Mouse (Mus musculus) hindbrain, embryonic 11.5 days (tissue): ENCODE measurements around the gene Ube3b. TPM values are rescaled to one million over a fixed set of nuclear protein-coding genes. Genes with fewer than 3 reads are reported as not detected.
A peak's percentile ranks its signal among the peaks of the same experiment; 100 is the strongest.

ENCODE experiments used
- ATAC-seq: fragments of 200-750 bp; cut with Nextera tagmentation; 2 replicates; pipeline ENCODE4 v1.8.0; 2017; ENCODE audit warnings: mild to moderate bottlenecking, moderate TSS enrichment, moderate library complexity; ENCODE audit not compliant: low FRiP score
- DNase-seq: peaks from one replicate; pipeline ENCODE4 v3.0.0-alpha.2; 2015; ENCODE audit warnings: low spot score
- H3K27ac ChIP-seq: fragments of 300-500 bp; sonication (generic); 2 replicates; pipeline ENCODE4 v1.5.1; 2014; ENCODE audit warnings: mild to moderate bottlenecking, low read depth, low read length
- H3K27me3 ChIP-seq: fragments of 300-500 bp; sonication (generic); 2 replicates; pipeline ENCODE4 v1.6.1; 2014; ENCODE audit warnings: mild to moderate bottlenecking, low read length, moderate library complexity, mixed read lengths; ENCODE audit not compliant: control insufficient read depth, insufficient read depth
- H3K36me3 ChIP-seq: fragments of 300-500 bp; sonication (generic); 2 replicates; pipeline ENCODE4 v1.6.1; 2014; ENCODE audit warnings: mild to moderate bottlenecking, low read length, moderate library complexity, mixed read lengths; ENCODE audit not compliant: control insufficient read depth, insufficient read depth
- H3K4me1 ChIP-seq: fragments of 300-500 bp; sonication (generic); replicated peaks from 2 replicates; pipeline ENCODE4 v1.6.1; 2014; ENCODE audit warnings: low read length, mixed read lengths; ENCODE audit not compliant: control insufficient read depth, insufficient read depth
- H3K4me2 ChIP-seq: fragments of 300-500 bp; sonication (generic); replicated peaks from 2 replicates; pipeline ENCODE4 v1.6.1; 2014; ENCODE audit warnings: mild to moderate bottlenecking, low read depth, low read length
- H3K4me3 ChIP-seq: fragments of 300-500 bp; sonication (generic); 2 replicates; pipeline ENCODE4 v1.5.1; 2014; ENCODE audit warnings: low read depth, low read length
- H3K9ac ChIP-seq: fragments of 300-500 bp; sonication (generic); 2 replicates; pipeline ENCODE4 v1.6.1; 2014; ENCODE audit warnings: low read depth, low read length
- H3K9me3 ChIP-seq: fragments of 300-500 bp; sonication (generic); 2 replicates; pipeline ENCODE4 v1.6.1; 2016; ENCODE audit warnings: low read length; ENCODE audit not compliant: control insufficient read depth
- WGBS: fragments of 180-500 bp; shearing (Covaris S2); extraction: QIAGEN DNeasy Blood & Tissue Kit; methylation state at CpG from one replicate; pipeline ENCODE4 v1.1.7; 2014; 5-methylcytosine and 5-hydroxymethylcytosine counted together
- polyA plus RNA-seq: library from polyadenylated mRNA; unstranded; fragments of >200 nt; fragmentation: Nextera tagmentation; extraction: Ambion mirVana; gene quantifications from 2 replicates; pipeline ENCODE4 v1.2.1, GENCODE M21; 2014

Gene Ube3b
- polyA plus RNA-seq, 1 experiment from 2014 or later, result 37.3 TPM

DNA sequence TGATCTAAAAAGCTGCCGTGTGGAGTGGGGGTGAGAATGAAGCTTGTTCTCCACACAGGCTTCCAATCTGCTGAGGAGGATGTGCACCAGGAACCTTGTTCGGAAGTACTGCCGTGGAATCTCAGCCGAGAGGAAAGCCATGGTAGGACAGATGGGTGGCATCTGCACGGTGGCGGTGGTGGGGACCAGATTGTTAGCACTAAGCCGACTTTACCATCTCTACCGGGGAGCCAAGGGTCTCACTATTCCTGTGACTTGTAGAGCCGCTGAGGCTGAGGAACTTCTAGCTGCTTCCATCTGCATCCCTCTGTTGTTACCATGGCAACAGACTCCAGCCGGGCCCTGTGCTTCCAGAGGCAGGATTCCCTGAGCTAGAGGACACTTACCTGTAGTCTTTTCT is 21.6 kb upstream of the Ube3b start:
- WGBS, result 72% methylated on average over 10 of the region's 10 CpGs
- Histone ChIP-seq H3K27ac (no peak overlapping the region), H3K4me3 (no peak overlapping the region), H3K27me3 (no peaks in the 10 kb centered on the region), H3K9me3 (no peaks in the 10 kb centered on the region), H3K9ac (no peak overlapping the region), H3K4me1 (0 out of 2 replicates have a peak, but pooled peaks cover 4% of the 10 kb centered on the region), H3K4me2 (no peak overlapping the region), H3K36me3 (peaks cover 4% of the 10 kb centered on the region; the same call in 1 of the 2 replicates)
- no peak for ATAC-seq
- DNase-seq, result peak; percentile 34

DNA sequence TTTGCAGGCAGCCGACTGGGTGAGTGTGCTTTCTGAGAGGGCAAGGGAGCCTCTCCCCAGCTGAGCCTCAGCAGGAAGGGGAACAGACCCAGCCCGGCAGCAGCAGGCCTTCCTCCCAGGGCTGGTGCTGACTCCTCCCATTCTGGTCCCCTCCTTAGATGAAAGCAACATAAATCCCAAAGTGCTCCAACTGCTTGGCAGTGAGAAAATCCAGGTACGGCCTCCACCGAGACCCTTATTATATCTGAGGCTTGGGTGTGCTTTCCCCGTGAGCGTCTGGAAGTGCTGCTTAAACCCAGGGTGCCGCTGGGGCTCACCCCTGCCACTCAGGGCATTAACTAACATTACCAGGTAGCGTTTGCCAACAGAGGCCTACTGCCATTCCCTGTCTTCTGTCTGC is 20.8 kb upstream of the Ube3b start:
- ATAC-seq, result no peak
- Histone ChIP-seq H3K4me3 (no peak overlapping the region), H3K4me1 (0 out of 2 replicates have a peak, but pooled peaks cover 4% of the 10 kb centered on the region), H3K9me3 (no peaks in the 10 kb centered on the region), H3K27ac (no peak overlapping the region), H3K27me3 (no peaks in the 10 kb centered on the region), H3K36me3 (peaks cover 5% of the 10 kb centered on the region; the same call in 1 of the 2 replicates), H3K4me2 (no peak overlapping the region), H3K9ac (no peak overlapping the region)
- no peak for DNase-seq
- 73% methylated on average over 8 of the region's 8 CpGs for WGBS

DNA sequence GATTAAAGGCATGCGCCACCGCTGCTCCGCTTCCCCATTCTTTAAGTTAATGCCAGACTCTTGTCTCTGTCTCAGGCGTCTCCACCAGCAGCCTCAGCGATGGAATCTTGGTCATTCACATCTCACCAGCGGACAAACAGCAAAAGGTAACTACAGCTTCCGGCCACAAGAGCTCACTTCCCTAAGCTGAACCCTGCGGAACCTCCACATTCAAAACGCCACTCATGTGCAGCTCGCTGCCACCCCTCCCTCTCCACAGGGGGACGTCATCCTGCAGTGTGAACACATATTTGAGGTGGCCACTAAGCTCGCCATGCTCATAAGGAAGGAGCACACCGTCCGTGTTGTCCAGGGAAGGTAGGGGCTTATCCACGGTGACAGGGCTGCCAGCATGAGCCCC is 19.4 kb upstream of the Ube3b start:
- no peak for DNase-seq
- ATAC-seq, result no peak
- 83% methylated on average over 15 of the region's 15 CpGs for whole genome bisulfite sequencing
- no peak overlapping the region for H3K4me2 ChIP-seq
- H3K4me1 ChIP-seq, result 0 out of 2 replicates have a peak, but pooled peaks cover 4% of the 10 kb centered on the region
- H3K36me3 ChIP-seq, result peaks cover 12% of the 10 kb centered on the region
- H3K9ac ChIP-seq, result no peak overlapping the region
- no peaks in the 10 kb centered on the region for H3K9me3 ChIP-seq
- H3K27ac ChIP-seq, result no peak overlapping the region
- H3K4me3 ChIP-seq, result no peak overlapping the region
- H3K27me3 ChIP-seq, result no peaks in the 10 kb centered on the region

DNA sequence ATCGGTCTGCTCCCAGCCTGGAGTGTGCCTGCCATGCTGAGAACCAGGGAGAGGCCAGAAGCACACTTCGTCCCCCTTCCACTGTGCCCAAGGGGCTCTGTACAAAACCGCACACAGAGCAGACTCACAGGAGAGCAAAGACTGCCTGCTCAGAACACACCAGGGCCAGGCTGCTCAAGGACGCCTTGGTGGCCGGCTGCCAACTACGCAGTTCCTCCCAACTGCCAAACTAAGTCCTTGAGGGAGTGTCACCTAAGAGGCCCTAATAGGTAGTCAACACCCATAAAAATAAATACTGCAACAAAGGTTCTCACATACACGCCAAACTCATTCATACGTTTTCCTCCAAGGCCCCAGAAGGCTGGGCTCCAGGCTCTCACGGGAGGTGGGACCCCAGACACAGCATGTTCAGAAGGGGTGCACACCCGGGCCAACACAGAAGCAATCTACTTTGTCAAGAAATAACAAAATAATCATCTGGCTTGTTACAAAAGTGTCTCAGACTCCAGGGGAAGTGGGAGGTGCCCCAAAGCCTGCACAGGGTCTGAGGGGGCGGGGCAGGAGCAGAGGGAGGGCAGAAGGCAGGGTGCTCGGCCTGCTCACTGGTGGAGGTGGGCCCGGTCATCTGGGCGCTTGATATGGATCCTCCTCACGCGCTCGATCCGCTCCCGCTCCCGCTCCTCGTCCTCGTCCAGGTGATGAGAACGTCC is 15.2 kb upstream of the Ube3b start:
- H3K9me3 ChIP-seq, result no peaks in the 10 kb centered on the region
- H3K9ac ChIP-seq, result no peak overlapping the region
- no peak overlapping the region for H3K4me2 ChIP-seq
- 97% methylated on average over 23 of the region's 23 CpGs for WGBS
- H3K27me3 ChIP-seq, result no peaks in the 10 kb centered on the region
- no peak overlapping the region for H3K27ac ChIP-seq
- no peak overlapping the region for H3K4me3 ChIP-seq
- DNase-seq (no peak), ATAC-seq (no peak)
- no peaks in the 10 kb centered on the region for H3K4me1 ChIP-seq
- H3K36me3 ChIP-seq, result peaks cover 17% of the 10 kb centered on the region

DNA sequence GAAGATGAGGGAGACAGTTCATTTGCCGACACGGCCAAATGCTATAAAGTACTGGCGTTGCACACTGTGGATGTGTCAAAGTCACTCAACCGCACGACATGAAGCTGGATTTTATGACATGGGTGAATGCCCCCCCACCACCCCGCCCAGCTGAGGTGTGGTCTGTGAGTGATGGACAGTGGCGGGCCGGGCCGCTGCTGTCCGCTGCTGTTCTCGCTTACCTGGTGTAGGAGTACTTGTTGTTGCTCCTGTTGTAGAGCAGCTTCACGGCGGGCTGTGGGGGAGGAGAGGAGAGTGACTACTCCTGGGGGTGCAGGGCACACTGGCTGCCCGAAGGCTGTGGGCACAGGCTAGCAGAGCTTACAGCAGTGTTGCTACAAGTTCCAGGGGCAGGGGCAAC is 12.3 kb upstream of the Ube3b start:
- H3K27ac ChIP-seq, result no peak overlapping the region
- ATAC-seq (no peak), DNase-seq (no peak)
- H3K4me1 ChIP-seq, result no peaks in the 10 kb centered on the region
- H3K36me3 ChIP-seq, result peaks cover 18% of the 10 kb centered on the region
- H3K4me2 ChIP-seq, result no peak overlapping the region
- H3K4me3 ChIP-seq, result no peak overlapping the region
- H3K9ac ChIP-seq, result no peak overlapping the region
- H3K9me3 ChIP-seq, result no peaks in the 10 kb centered on the region
- no peaks in the 10 kb centered on the region for H3K27me3 ChIP-seq
- 94% methylated on average over 12 of the region's 14 CpGs for WGBS

- Histone ChIP-seq H3K9ac (no peak overlapping the region), H3K36me3 (peaks cover 21% of the 10 kb centered on the region), H3K27ac (no peak overlapping the region), H3K4me2 (no peak overlapping the region), H3K27me3 (no peaks in the 10 kb centered on the region), H3K4me3 (no peak overlapping the region), H3K9me3 (no peaks in the 10 kb centered on the region), H3K4me1 (no peaks in the 10 kb centered on the region)
- 88% methylated on average over 16 of the region's 16 CpGs for WGBS
- ATAC-seq, result no peak
- DNase-seq, result no peak
Observed at GRCm38 (mm10) chr5:114368803-114369496, 11.5 kb upstream of the Ube3b start.

DNA sequence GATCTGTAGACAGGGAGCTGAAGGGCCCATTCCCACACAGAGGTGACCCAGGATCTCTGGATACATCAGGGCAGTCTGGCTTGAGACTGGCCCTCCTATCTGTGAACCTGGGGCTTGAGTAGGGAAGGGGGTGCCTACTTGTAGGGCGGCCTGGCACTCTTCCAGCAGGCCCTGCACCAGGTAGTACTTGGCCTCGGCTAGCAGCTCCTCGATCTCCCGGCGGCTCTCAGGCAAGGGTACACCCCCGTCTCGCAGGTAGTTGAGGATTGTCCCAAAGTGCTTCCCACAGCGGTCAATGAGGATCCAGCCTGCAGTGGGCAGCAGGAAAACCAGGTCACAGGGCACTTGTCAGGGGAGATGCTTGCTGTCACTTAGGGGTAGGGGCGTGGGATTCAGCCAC is 10.5 kb upstream of the Ube3b start:
- Histone ChIP-seq H3K27me3 (no peaks in the 10 kb centered on the region), H3K36me3 (peaks cover 18% of the 10 kb centered on the region), H3K4me1 (no peaks in the 10 kb centered on the region), H3K9me3 (no peaks in the 10 kb centered on the region), H3K4me3 (no peak overlapping the region), H3K9ac (no peak overlapping the region), H3K27ac (peak overlapping the region; percentile 36), H3K4me2 (no peak overlapping the region)
- ATAC-seq (no peak), DNase-seq (no peak)
- 80% methylated on average over 9 of the region's 9 CpGs for WGBS

DNA sequence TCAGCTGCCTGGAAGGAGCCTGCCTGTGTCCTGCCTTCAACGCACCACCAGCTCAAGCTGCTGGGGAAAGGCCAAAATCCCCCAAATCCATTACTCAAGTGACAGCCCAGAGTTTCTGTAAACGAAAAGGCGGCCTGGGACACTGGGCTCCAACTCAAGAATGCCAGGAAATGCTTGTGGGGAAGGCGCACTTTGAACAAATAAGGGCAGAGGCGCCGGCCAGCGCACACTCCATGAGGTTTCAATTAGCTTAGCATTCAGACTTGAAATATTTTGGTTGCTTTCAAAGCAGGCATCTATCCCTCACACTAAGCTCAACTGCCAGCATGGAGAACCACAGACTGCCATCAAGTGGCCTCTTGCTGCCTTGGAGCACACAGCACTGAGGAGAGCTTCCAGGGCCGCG is 10.0 kb upstream of the Ube3b start:
- H3K9me3 ChIP-seq, result no peaks in the 10 kb centered on the region
- H3K9ac ChIP-seq, result no peak overlapping the region
- no peaks in the 10 kb centered on the region for H3K4me1 ChIP-seq
- no peak overlapping the region; the same call in 1 of the 2 replicates for H3K27ac ChIP-seq
- no peak overlapping the region for H3K4me3 ChIP-seq
- ATAC-seq, result no peak
- WGBS, result 67% methylated on average over 9 of the region's 9 CpGs
- DNase-seq, result no peak
- H3K36me3 ChIP-seq, result peaks cover 20% of the 10 kb centered on the region
- H3K4me2 ChIP-seq, result no peak overlapping the region
- no peaks in the 10 kb centered on the region for H3K27me3 ChIP-seq

DNA sequence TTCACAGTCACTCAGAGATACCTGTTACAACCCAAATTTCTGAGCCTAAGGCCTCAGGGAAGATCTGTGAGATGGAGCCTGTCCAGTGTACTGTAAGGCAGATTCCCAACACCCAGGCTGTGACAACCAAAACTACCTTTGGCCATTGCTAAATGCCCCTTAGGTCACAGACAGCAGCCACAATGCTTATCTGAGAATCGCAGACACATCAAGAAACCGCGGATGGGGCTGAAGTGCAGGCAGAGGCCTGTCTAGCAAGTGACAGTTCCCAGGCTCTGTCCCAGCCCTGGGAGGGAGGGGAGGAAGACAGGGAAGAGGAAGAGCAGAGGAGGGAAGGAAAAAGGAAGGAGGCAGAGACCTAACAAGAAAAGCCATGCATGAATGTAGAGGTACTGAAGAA is 9.1 kb upstream of the Ube3b start:
- Histone ChIP-seq H3K4me1 (no peaks in the 10 kb centered on the region), H3K9me3 (no peaks in the 10 kb centered on the region), H3K9ac (no peak overlapping the region), H3K36me3 (peaks cover 14% of the 10 kb centered on the region; the same call in 1 of the 2 replicates), H3K27me3 (no peaks in the 10 kb centered on the region), H3K4me3 (no peak overlapping the region), H3K27ac (no peak overlapping the region), H3K4me2 (no peak overlapping the region)
- no peak for DNase-seq
- WGBS, result 87% methylated on average over 3 of the region's 3 CpGs
- ATAC-seq, result no peak
